Mouse (Mus musculus): ENCODE measurements around the gene Slc25a23. TPM values are rescaled to one million over a fixed set of nuclear protein-coding genes. Genes with fewer than 3 reads are reported as not detected.

Gene Slc25a23
- polyA plus RNA-seq, 1 experiment = 2.2 TPM

DNA sequence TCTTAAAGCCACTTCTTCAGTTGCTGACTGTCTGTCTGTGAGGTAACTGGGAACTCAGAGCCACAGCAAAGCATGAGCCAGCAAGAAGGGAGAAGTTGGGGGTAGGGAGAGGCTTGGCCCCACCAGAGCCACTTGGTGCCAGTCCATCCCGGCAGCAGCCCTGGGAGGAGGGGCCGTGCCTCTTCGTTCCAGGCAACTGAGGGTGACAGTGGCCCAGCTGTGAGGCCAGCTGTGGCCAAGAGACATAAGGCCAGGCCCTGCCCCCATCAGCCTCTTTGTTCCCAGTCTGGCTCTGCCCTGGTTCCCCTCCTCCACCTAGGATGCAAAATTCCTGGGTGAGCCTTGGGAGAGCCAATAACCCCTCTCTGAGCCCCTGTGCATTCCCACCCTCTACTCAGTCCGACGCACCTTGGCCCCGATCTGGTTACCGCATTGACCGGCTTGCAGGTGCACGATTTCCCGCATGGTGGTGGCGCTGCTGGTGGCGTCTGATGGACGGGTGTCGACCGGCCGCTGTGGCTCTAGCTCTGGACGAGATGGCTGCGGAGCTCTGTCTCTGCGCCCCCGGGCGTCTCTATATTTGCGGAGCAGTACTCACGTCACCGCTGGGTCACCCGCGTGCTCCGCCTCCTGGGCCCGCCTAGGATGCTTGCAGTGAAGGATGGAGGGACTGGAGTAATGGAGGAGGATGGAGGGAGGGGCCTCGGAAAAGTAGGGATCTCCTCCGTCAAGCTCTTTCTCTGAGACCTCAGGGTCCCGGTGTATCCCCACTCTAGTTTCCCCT, 27.6 kb upstream of the Slc25a23 start, which contains the start of gene Tubb4a:
TSS of gene Tubb4a (minus strand) at position 734 of the 784 bp plus-strand sequence.
- Histone ChIP-seq H3K27me3 (ENCODE audit: control insufficient read depth, insufficient read depth, insufficient read length) (peaks cover 39% of the 10 kb centered on the region), H3K4me3 (no peak within 1 kb of the TSS), H3ac (ENCODE audit: control insufficient read depth, insufficient read length) (no peak within 1 kb of the TSS), H3K79me2 (ENCODE audit: control insufficient read depth, insufficient read depth) (no peaks in the 10 kb centered on the region), H3K4me2 (ENCODE audit: low read depth) (no peak within 1 kb of the TSS), H3K36me3 (ENCODE audit: control insufficient read depth, insufficient read depth) (no peaks in the 10 kb centered on the region)
- TF ChIP-seq MYOG (IDR thresholded peaks at IDR 0.05; ENCODE audit: control insufficient read depth in 1 of 3, insufficient read depth in 1 of 3, insufficient read length in 2 of 3, low read depth in 2 of 3) (no peak), MYOD1 (IDR thresholded peaks at IDR 0.05; ENCODE audit: control insufficient read depth in 1 of 3, insufficient read length in 2 of 3, low read depth in 2 of 3) (no peak), CEBPB (IDR thresholded peaks at IDR 0.05; ENCODE audit: insufficient read depth, poor library complexity, severe bottlenecking) (no peak), POLR2AphosphoS2 (IDR thresholded peaks at IDR 0.05; ENCODE audit: insufficient read length, low read depth) (no peak), REST (IDR thresholded peaks at IDR 0.05; ENCODE audit: insufficient read depth, insufficient read length) (no peak), TCF12 (IDR thresholded peaks at IDR 0.05; ENCODE audit: insufficient read depth, poor library complexity, severe bottlenecking) (no peak), E2F4 (IDR thresholded peaks at IDR 0.05; ENCODE audit: insufficient read depth) (no peak)

DNA sequence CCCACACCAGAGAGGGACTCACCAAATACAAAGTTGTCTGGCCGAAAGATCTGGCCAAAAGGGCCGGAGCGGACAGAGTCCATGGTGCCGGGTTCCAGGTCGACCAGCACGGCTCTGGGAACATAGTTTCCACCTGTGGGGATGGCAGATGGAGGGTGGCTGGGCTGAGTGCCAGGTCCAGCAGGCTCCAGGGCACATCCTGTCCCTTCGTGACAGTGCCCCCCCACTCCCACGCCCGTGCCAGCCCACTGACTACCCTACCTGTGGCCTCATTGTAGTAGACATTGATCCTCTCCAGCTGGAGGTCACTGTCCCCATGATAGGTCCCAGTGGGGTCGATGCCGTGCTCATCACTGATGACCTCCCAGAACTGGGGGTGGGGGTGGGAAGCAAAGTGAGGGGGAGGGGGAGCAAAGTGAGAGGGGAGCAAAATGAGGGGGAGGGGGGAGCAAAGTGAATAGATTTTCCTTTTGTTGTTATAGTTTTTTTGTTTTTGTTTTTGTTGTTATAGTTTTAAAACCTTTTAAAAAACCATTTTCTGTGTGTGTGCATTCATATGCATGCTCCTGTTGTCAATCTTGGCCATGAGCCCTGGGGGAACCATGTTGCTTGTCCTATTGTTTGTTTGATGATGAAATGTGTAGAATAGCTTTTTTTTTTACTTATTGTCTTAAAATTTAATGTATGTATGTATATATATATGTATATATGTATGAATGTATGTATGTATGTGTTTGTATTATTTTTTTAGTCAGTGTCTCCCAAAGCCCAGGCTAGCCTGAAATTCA, 26.5 kb upstream of the Slc25a23 start:
- Histone ChIP-seq H3K79me2 (ENCODE audit: control insufficient read depth, insufficient read depth) (no peaks in the 10 kb centered on the region), H3K36me3 (ENCODE audit: control insufficient read depth, insufficient read depth) (no peaks in the 10 kb centered on the region), H3K4me3 (no peak overlapping the region), H3K4me2 (ENCODE audit: low read depth) (no peak overlapping the region), H3K27me3 (ENCODE audit: control insufficient read depth, insufficient read depth, insufficient read length) (peaks cover 39% of the 10 kb centered on the region), H3ac (ENCODE audit: control insufficient read depth, insufficient read length) (no peak overlapping the region)
- TF ChIP-seq POLR2A (IDR thresholded peaks at IDR 0.05; ENCODE audit: insufficient read length, low read depth) (no peak), POLR2AphosphoS2 (IDR thresholded peaks at IDR 0.05; ENCODE audit: insufficient read length, low read depth) (no peak), CEBPB (IDR thresholded peaks at IDR 0.05; ENCODE audit: insufficient read depth, poor library complexity, severe bottlenecking) (no peak), MYOG (IDR thresholded peaks at IDR 0.05; ENCODE audit: control insufficient read depth in 1 of 3, insufficient read depth in 1 of 3, insufficient read length in 2 of 3, low read depth in 2 of 3) (no peak), E2F4 (IDR thresholded peaks at IDR 0.05; ENCODE audit: insufficient read depth) (no peak), TCF3 (IDR thresholded peaks at IDR 0.05; ENCODE audit: insufficient read length, low read depth) (no peak), REST (IDR thresholded peaks at IDR 0.05; ENCODE audit: insufficient read depth, insufficient read length) (no peak), USF1 (IDR thresholded peaks at IDR 0.05; ENCODE audit: low read depth) (no peak)

DNA sequence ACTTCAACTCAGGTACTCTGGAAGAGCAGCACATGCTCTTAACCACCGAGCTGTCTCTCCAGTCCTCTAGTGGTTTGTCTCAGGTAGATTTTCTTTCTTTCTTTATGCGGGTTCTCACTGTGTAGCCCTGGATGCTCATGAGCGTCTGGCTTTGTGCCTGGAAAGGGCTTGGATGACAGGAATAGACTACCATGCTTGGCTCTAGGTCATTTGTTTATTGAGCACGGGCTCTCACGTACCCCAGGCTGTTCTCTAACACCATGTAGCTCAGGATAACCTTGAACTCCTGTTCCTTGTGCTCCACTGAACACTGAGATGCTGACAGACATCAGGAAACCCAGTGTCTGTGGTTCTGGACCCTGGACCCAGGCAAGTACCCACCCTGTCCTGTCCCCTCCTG, 22.8 kb upstream of the Slc25a23 start:
- H3K36me3 ChIP-seq (ENCODE audit: control insufficient read depth, insufficient read depth) = no peaks in the 10 kb centered on the region
- no peaks in the 10 kb centered on the region for H3K79me2 ChIP-seq (ENCODE audit: control insufficient read depth, insufficient read depth)
- H3K27me3 ChIP-seq (ENCODE audit: control insufficient read depth, insufficient read depth, insufficient read length) = peaks cover 39% of the 10 kb centered on the region
- TF ChIP-seq POLR2AphosphoS2 (IDR thresholded peaks at IDR 0.05; ENCODE audit: insufficient read length, low read depth) (no peak), REST (IDR thresholded peaks at IDR 0.05; ENCODE audit: insufficient read depth, insufficient read length) (no peak), E2F4 (IDR thresholded peaks at IDR 0.05; ENCODE audit: insufficient read depth) (no peak), TCF12 (IDR thresholded peaks at IDR 0.05; ENCODE audit: insufficient read depth, poor library complexity, severe bottlenecking) (no peak), USF1 (IDR thresholded peaks at IDR 0.05; ENCODE audit: low read depth) (no peak), TCF3 (IDR thresholded peaks at IDR 0.05; ENCODE audit: insufficient read length, low read depth) (no peak), MYOG (IDR thresholded peaks at IDR 0.05; ENCODE audit: control insufficient read depth in 1 of 3, insufficient read depth in 1 of 3, insufficient read length in 2 of 3, low read depth in 2 of 3) (no peak), POLR2A (IDR thresholded peaks at IDR 0.05; ENCODE audit: insufficient read length, low read depth) (no peak), CEBPB (IDR thresholded peaks at IDR 0.05; ENCODE audit: insufficient read depth, poor library complexity, severe bottlenecking) (no peak), MAX (IDR thresholded peaks at IDR 0.05; ENCODE audit: low read depth) (no peak), MYOD1 (IDR thresholded peaks at IDR 0.05; ENCODE audit: control insufficient read depth in 1 of 3, insufficient read length in 2 of 3, low read depth in 2 of 3) (no peak)
- H3K4me3 ChIP-seq = no peak overlapping the region
- no peak overlapping the region for H3K4me2 ChIP-seq (ENCODE audit: low read depth)
- no peak overlapping the region for H3ac ChIP-seq (ENCODE audit: control insufficient read depth, insufficient read length)

DNA sequence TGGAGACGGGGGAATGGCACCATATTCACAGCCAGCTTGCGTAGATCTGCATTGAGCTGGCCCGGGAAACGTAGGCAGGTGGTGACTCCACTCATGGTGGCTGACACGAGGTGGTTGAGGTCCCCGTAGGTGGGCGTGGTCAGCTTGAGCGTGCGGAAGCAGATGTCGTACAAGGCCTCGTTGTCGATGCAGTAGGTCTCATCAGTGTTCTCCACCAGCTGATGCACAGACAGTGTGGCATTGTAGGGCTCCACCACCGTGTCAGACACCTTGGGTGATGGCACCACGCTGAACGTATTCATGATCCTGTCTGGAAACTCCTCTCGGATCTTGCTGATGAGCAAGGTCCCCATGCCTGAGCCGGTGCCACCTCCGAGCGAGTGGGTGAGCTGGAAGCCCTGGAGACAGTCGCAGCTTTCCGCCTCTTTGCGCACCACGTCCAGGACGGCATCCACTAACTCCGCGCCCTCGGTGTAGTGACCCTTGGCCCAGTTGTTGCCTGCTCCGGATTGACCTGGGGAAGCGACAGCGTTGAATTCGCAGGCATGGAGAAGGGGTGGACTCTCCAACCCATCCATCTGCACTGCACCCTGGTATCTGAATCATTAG, 21.7 kb upstream of the Slc25a23 start:
- no peak overlapping the region for H3K4me3 ChIP-seq
- no peak overlapping the region for H3ac ChIP-seq (ENCODE audit: control insufficient read depth, insufficient read length)
- H3K79me2 ChIP-seq (ENCODE audit: control insufficient read depth, insufficient read depth) = no peaks in the 10 kb centered on the region
- H3K27me3 ChIP-seq (ENCODE audit: control insufficient read depth, insufficient read depth, insufficient read length) = peaks cover 38% of the 10 kb centered on the region
- no peak overlapping the region for H3K4me2 ChIP-seq (ENCODE audit: low read depth)
- no peaks in the 10 kb centered on the region for H3K36me3 ChIP-seq (ENCODE audit: control insufficient read depth, insufficient read depth)
- TF ChIP-seq POLR2AphosphoS2 (IDR thresholded peaks at IDR 0.05; ENCODE audit: insufficient read length, low read depth) (no peak), MAX (IDR thresholded peaks at IDR 0.05; ENCODE audit: low read depth) (no peak), SRF (IDR thresholded peaks at IDR 0.05; ENCODE audit: control insufficient read depth, insufficient read length, low read depth) (no peak), CEBPB (IDR thresholded peaks at IDR 0.05; ENCODE audit: insufficient read depth, poor library complexity, severe bottlenecking) (no peak), MYOD1 (IDR thresholded peaks at IDR 0.05; ENCODE audit: control insufficient read depth in 1 of 3, insufficient read length in 2 of 3, low read depth in 2 of 3) (no peak), TCF3 (IDR thresholded peaks at IDR 0.05; ENCODE audit: insufficient read length, low read depth) (no peak), USF1 (IDR thresholded peaks at IDR 0.05; ENCODE audit: low read depth) (no peak), TCF12 (IDR thresholded peaks at IDR 0.05; ENCODE audit: insufficient read depth, poor library complexity, severe bottlenecking) (no peak), POLR2A (IDR thresholded peaks at IDR 0.05; ENCODE audit: insufficient read length, low read depth) (no peak)
